Mouse (Mus musculus) kidney, postnatal 36 days (tissue): ENCODE results near the gene Il15ra.
A peak's percentile ranks its signal among the peaks of the same experiment; 100 is the strongest.

Experiments used
- DNase-seq, 2 experiments: peaks; one replicate each; pipeline ENCODE4 v3.0.0; 2021 to 2022; ENCODE audit warnings: mixed read lengths in 2 of 2

The Il15ra gene

GRCm38 (mm10) chr2:11705201-11706025 lies at the start of gene Il15ra:
Il15ra (plus strand) TSS chr2:11705290.
- DNase-seq: peak; percentile 95 to 97

- DNase-seq: no peak
Observed at GRCm38 (mm10) chr2:11657581-11657980, 47.5 kb upstream of the Il15ra start.

GRCm38 (mm10) chr2:11659263-11659662 lies 45.8 kb upstream of the Il15ra start:
- DNase-seq: no peak

GRCm38 (mm10) chr2:11662143-11662906 lies 42.8 kb upstream of the Il15ra start:
- DNase-seq: no peak

- no peak for DNase-seq
Observed at GRCm38 (mm10) chr2:11662907-11663230, 42.2 kb upstream of the Il15ra start.

GRCm38 (mm10) chr2:11663961-11664360 lies 41.1 kb upstream of the Il15ra start:
- peak; percentile 90 to 94 for DNase-seq

- peak; percentile 12 to 73 for DNase-seq
Observed at GRCm38 (mm10) chr2:11664367-11664766, 40.7 kb upstream of the Il15ra start.

- peak; percentile 39 to 69 for DNase-seq
Observed at GRCm38 (mm10) chr2:11664806-11665205, 40.3 kb upstream of the Il15ra start.

- DNase-seq: peak; percentile 76 to 78
Observed at GRCm38 (mm10) chr2:11665326-11665725, 39.8 kb upstream of the Il15ra start.

GRCm38 (mm10) chr2:11672144-11672543 lies 32.9 kb upstream of the Il15ra start:
- DNase-seq: peak in 1 of 2 experiments; percentile 39

- DNase-seq: no peak
Observed at GRCm38 (mm10) chr2:11679626-11680025, 25.5 kb upstream of the Il15ra start.

GRCm38 (mm10) chr2:11682712-11683111 lies 22.4 kb upstream of the Il15ra start:
- no peak for DNase-seq

- DNase-seq: no peak
Observed at GRCm38 (mm10) chr2:11686512-11686911, 18.6 kb upstream of the Il15ra start.

- peak in 1 of 2 experiments; percentile 33 for DNase-seq
Observed at GRCm38 (mm10) chr2:11687436-11687835, 17.7 kb upstream of the Il15ra start.

- no peak for DNase-seq
Observed at GRCm38 (mm10) chr2:11690201-11690890, 14.7 kb upstream of the Il15ra start.

GRCm38 (mm10) chr2:11693352-11693751 lies 11.7 kb upstream of the Il15ra start:
- DNase-seq: no peak

GRCm38 (mm10) chr2:11694104-11694503 lies 11.0 kb upstream of the Il15ra start:
- peak; percentile 71 to 72 for DNase-seq

GRCm38 (mm10) chr2:11695867-11696266 lies 9.2 kb upstream of the Il15ra start:
- DNase-seq: peak; percentile 37 to 44

- DNase-seq: peak; percentile 81 to 88
Observed at GRCm38 (mm10) chr2:11698994-11699393, 6.1 kb upstream of the Il15ra start.

- DNase-seq: no peak
Observed at GRCm38 (mm10) chr2:11699905-11700304, 5.2 kb upstream of the Il15ra start.

- DNase-seq: peak; percentile 16 to 22
Observed at GRCm38 (mm10) chr2:11706030-11706745, 1.1 kb downstream of the Il15ra start.

GRCm38 (mm10) chr2:11706746-11707065 lies 1.6 kb downstream of the Il15ra start:
- DNase-seq: no peak

GRCm38 (mm10) chr2:11708538-11708937 lies 3.4 kb downstream of the Il15ra start:
- no peak for DNase-seq
